Mouse (Mus musculus): ENCODE measurements around the gene Gm28539. TPM values are rescaled to one million over a fixed set of nuclear protein-coding genes. Genes with fewer than 3 reads are reported as not detected.

Gm28539 gene
- polyA plus RNA-seq, 1 experiment from 2014 or later = not detected

DNA sequence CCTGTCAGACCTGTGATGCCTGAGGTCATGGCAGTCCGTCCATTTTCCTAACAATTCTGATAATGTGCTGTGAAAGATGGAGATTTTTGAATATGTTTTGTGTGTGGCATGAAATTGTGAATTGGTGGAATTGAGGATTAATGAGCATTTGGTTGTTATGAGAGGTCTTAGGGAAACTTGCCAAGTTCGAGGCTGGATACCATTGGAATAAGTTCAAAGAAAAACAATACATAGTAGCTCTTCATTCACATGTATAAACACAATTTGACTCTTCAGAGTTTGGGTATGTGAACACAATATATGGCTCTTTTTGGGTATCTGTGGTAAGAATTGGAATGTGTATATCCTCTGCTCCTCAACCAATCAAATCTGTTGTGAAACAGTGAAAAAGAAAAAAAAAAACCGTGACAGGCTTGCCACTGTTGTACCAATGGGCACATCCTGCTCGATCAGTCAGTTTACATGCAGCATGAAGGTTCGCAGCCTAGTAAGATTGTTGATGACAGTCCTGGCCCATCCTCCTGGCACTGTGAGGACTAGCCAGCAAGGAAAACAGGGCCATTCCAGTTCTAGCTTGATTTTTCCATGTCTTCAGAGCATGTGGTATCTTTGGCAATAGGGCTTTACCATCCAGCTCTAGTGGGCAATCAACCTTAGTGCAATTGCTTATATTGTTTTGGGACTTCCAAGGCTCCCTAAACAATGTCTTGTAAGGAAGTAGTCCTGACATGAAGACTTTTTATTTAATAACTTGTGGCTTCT lies 102.1 kb downstream of the Gm28539 start:
- no peak overlapping the region for H3K9ac ChIP-seq (ENCODE audit: low read length)
- H3K9me3 ChIP-seq (ENCODE audit: control insufficient read depth, low read length) = no peaks in the 10 kb centered on the region
- no peaks in the 10 kb centered on the region for H3K27me3 ChIP-seq (ENCODE audit: control insufficient read depth, insufficient read depth, low read depth, low read length)
- H3K36me3 ChIP-seq (ENCODE audit: control insufficient read depth, insufficient read depth, low read length) = peaks cover 18% of the 10 kb centered on the region
- no peaks in the 10 kb centered on the region for H3K4me1 ChIP-seq (replicated peaks; ENCODE audit: control insufficient read depth, insufficient read depth, low read length)
- H3K4me2 ChIP-seq (ENCODE audit: low read depth, low read length) = no peak overlapping the region
- 61% methylated on average over 5 of the region's 5 CpGs for WGBS
- ATAC-seq (ENCODE audit: low read depth) = no peak
- H3K4me3 ChIP-seq (ENCODE audit: low read length) = no peak overlapping the region
- no peak overlapping the region for H3K27ac ChIP-seq (ENCODE audit: low read length)

DNA sequence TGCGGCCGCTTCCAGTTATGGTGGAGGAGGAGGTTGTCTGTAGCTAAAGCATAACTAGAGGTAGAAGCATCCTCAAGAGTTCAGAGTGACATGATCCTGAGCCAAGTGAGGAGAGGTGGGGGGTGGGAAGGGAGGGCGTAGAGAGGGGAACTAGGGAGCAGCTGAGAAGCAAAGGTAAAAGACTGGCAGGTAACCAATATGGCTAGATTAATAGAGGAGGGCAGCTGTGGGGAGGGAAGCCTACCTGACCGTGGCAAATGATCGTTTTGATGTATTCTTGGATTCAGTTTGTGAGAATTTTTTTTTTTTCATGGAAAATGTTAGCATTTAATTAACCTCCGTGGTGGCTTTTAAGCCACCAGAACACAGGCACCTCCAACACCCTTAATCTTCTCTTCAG lies 107.5 kb downstream of the Gm28539 start:
- WGBS = 93% methylated on average over 6 of the region's 6 CpGs
- Histone ChIP-seq H3K36me3 (ENCODE audit: control insufficient read depth, insufficient read depth, low read length) (peaks cover 19% of the 10 kb centered on the region), H3K4me1 (replicated peaks; ENCODE audit: control insufficient read depth, insufficient read depth, low read length) (no peaks in the 10 kb centered on the region)

DNA sequence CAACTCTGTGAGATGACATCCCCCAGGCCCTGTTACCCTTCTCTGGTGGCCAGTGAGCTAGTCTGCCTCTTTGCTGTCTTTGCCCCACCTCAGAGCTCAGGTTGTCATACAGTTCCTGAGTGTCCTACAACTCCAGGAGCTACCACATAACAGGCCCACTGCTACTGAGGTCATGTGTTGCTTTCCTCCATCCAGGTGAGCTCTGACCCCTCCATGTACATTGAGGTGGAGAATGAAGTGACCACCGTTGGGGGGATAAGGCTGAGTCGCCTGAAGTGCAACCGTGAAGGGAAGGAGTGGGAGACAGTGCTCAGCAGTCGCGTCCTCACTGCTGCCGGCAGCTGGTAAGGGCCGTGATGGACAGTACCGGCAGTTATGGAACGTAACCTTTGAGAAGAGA lies 112.6 kb downstream of the Gm28539 start:
- no peaks in the 10 kb centered on the region for H3K9me3 ChIP-seq (ENCODE audit: control insufficient read depth, low read length)
- peaks cover 44% of the 10 kb centered on the region for H3K36me3 ChIP-seq (ENCODE audit: control insufficient read depth, insufficient read depth, low read length)
- no peak overlapping the region for H3K4me3 ChIP-seq (ENCODE audit: low read length)
- ATAC-seq (ENCODE audit: low read depth) = no peak
- H3K9ac ChIP-seq (ENCODE audit: low read length) = no peak overlapping the region
- WGBS = 93% methylated on average over 9 of the region's 9 CpGs
- no peak overlapping the region for H3K4me2 ChIP-seq (ENCODE audit: low read depth, low read length)
- H3K27ac ChIP-seq (ENCODE audit: low read length) = no peak overlapping the region
- H3K4me1 ChIP-seq (replicated peaks; ENCODE audit: control insufficient read depth, insufficient read depth, low read length) = no peaks in the 10 kb centered on the region
- H3K27me3 ChIP-seq (ENCODE audit: control insufficient read depth, insufficient read depth, low read depth, low read length) = no peaks in the 10 kb centered on the region

More for the DNA sequence above, 107.5 kb downstream of the Gm28539 start:
- Histone ChIP-seq H3K9ac (ENCODE audit: low read length) (no peak overlapping the region), H3K9me3 (ENCODE audit: control insufficient read depth, low read length) (no peaks in the 10 kb centered on the region), H3K27me3 (ENCODE audit: control insufficient read depth, insufficient read depth, low read depth, low read length) (no peaks in the 10 kb centered on the region), H3K27ac (ENCODE audit: low read length) (no peak overlapping the region), H3K4me3 (ENCODE audit: low read length) (no peak overlapping the region), H3K4me2 (ENCODE audit: low read depth, low read length) (no peak overlapping the region)
- ATAC-seq (ENCODE audit: low read depth) = no peak

DNA sequence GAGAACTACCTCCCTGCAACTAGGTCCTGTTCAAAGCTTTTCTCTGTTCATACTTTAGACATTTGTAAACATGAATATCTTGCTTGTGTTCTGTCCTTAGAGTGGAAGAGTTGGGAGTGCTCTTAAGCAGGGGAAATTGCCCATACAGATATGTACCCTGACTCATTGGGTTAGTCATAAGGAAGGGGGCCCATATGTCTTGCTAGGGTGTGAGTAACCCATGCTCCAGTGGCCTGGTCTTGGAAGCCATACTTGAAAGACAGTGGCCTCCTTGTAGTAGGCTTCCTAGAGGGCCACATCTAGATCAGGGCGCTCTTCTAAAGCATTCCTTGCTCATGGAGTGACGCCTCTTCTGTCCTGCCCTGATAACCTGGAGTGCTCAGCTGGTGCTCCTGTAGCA lies 114.0 kb downstream of the Gm28539 start:
- WGBS = 88% methylated on average over 2 of the region's 2 CpGs
- Histone ChIP-seq H3K4me3 (ENCODE audit: low read length) (no peak overlapping the region), H3K36me3 (ENCODE audit: control insufficient read depth, insufficient read depth, low read length) (peaks cover 55% of the 10 kb centered on the region), H3K4me2 (ENCODE audit: low read depth, low read length) (no peak overlapping the region), H3K9ac (ENCODE audit: low read length) (no peak overlapping the region), H3K27me3 (ENCODE audit: control insufficient read depth, insufficient read depth, low read depth, low read length) (no peaks in the 10 kb centered on the region), H3K9me3 (ENCODE audit: control insufficient read depth, low read length) (no peaks in the 10 kb centered on the region), H3K4me1 (replicated peaks; ENCODE audit: control insufficient read depth, insufficient read depth, low read length) (no peaks in the 10 kb centered on the region), H3K27ac (ENCODE audit: low read length) (no peak overlapping the region)
- no peak for ATAC-seq (ENCODE audit: low read depth)

DNA sequence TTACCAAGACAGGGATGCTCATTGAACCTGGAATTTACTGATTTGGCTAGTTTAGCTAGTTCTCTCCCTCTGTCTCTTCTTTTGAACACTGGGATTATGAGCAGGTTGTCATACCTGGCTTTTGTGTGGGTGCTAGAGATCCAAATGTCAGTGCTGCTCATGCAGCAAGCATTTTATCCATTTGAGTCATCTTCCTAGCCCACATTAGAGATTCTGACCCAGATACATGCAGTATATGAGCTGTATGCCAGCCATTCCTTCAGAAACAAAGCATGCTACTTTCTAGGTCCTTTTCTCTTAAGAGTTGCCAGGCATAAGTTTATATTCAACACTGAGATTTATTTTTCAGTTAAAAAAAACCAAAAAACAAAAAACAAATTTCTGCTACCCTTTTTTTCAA lies 116.4 kb downstream of the Gm28539 start:
- H3K4me3 ChIP-seq (ENCODE audit: low read length) = no peak overlapping the region

DNA sequence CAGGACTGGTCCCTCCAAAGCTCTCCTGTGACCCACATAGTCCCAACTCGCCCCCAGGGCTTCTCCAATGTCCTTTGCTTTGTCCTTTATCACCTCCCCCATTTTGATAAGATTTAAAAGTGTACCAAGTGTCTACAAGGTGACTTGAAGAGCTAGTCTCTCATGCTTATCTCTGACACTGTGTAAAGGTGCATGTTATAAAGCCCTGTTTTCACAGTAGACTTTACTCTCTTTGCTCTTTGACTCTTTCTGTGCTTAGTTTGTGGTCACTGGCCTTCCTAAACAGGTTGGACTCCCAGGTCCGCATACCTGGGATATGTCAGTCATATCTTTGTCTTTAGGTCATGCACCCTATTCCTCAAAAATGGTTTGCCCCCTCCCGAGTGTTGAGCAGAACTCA lies 118.7 kb downstream of the Gm28539 start:
- H3K36me3 ChIP-seq (ENCODE audit: control insufficient read depth, insufficient read depth, low read length) = peaks cover 47% of the 10 kb centered on the region
- no peak overlapping the region for H3K9ac ChIP-seq (ENCODE audit: low read length)
- no peak for ATAC-seq (ENCODE audit: low read depth)

More for the DNA sequence above, 116.4 kb downstream of the Gm28539 start:
- H3K9me3 ChIP-seq (ENCODE audit: control insufficient read depth, low read length) = no peaks in the 10 kb centered on the region
- H3K9ac ChIP-seq (ENCODE audit: low read length) = no peak overlapping the region
- H3K4me1 ChIP-seq (replicated peaks; ENCODE audit: control insufficient read depth, insufficient read depth, low read length) = no peaks in the 10 kb centered on the region
- no peak overlapping the region for H3K27ac ChIP-seq (ENCODE audit: low read length)
- no peak overlapping the region for H3K4me2 ChIP-seq (ENCODE audit: low read depth, low read length)
- no peak for ATAC-seq (ENCODE audit: low read depth)
- H3K36me3 ChIP-seq (ENCODE audit: control insufficient read depth, insufficient read depth, low read length) = peaks cover 63% of the 10 kb centered on the region
- no peaks in the 10 kb centered on the region for H3K27me3 ChIP-seq (ENCODE audit: control insufficient read depth, insufficient read depth, low read depth, low read length)

DNA sequence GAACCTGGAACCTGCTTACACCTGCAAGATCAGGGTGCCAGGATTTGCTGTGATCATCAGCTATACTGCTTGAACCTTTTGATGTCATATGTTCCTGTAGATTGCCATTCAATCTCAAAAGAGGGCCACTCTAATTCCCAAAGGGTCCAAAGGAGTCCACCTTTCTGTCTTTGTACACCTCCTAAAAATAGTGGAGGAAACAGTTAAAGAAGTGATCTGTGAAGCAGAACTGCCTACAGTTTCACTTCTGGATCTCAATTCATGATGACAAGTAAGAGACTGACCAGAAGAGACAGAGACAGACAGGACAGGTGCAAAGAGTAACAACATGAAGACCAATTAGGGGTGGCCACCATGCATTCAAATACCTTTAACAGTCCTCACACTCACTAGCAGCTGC lies 127.1 kb downstream of the Gm28539 start:
- no peaks in the 10 kb centered on the region for H3K4me1 ChIP-seq (replicated peaks; ENCODE audit: control insufficient read depth, insufficient read depth, low read length)
- no peak for ATAC-seq (ENCODE audit: low read depth)
- H3K4me3 ChIP-seq (ENCODE audit: low read length) = no peak overlapping the region
- no peak overlapping the region for H3K27ac ChIP-seq (ENCODE audit: low read length)
- H3K4me2 ChIP-seq (ENCODE audit: low read depth, low read length) = no peak overlapping the region
- H3K9ac ChIP-seq (ENCODE audit: low read length) = no peak overlapping the region
- no peaks in the 10 kb centered on the region for H3K27me3 ChIP-seq (ENCODE audit: control insufficient read depth, insufficient read depth, low read depth, low read length)
- peaks cover 47% of the 10 kb centered on the region for H3K36me3 ChIP-seq (ENCODE audit: control insufficient read depth, insufficient read depth, low read length)
- peaks cover 9% of the 10 kb centered on the region for H3K9me3 ChIP-seq (ENCODE audit: control insufficient read depth, low read length)

More for the DNA sequence above, 118.7 kb downstream of the Gm28539 start:
- Histone ChIP-seq H3K9me3 (ENCODE audit: control insufficient read depth, low read length) (no peaks in the 10 kb centered on the region), H3K4me3 (ENCODE audit: low read length) (no peak overlapping the region), H3K4me2 (ENCODE audit: low read depth, low read length) (no peak overlapping the region), H3K27ac (ENCODE audit: low read length) (no peak overlapping the region), H3K4me1 (replicated peaks; ENCODE audit: control insufficient read depth, insufficient read depth, low read length) (no peaks in the 10 kb centered on the region), H3K27me3 (ENCODE audit: control insufficient read depth, insufficient read depth, low read depth, low read length) (no peaks in the 10 kb centered on the region)
- WGBS = 81% methylated on average over 3 of the region's 3 CpGs

DNA sequence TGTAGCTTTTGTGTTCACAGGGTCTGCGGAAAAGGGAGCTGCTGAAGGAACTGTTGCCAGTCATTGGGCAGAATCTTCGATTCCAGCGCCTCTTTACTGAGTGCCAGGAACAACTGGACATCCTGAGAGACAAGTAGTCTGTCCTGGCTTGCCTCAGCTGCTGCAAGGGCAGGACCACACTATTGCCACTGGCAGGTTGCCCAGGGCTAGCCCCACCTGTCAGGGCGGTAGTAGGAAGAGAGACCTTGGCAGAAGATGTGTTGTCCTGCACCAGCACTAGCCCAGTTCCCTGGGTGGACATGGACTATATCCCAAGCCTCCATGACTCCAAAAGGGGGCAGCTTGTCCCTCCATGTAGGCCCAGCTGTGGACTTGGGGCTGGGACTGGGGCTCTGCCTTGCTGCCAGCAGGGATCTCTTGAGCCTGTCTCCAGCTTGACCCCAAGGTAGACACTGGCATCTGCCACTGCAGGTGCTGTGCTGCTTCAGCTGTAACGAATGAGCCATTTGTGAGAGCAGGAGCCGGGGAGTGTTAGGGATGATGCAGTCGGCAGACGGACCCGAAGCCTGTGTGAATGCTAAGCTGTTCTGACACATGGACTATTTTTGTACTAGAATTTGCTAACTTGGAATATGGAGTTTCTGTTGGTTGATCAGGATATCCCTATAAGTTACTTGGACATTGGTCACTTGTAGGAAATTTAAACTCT lies 133.2 kb downstream of the Gm28539 start:
- no peak; the same call in 1 of the 2 replicates for ATAC-seq (ENCODE audit: low read depth)
- Histone ChIP-seq H3K9ac (ENCODE audit: low read length) (no peak overlapping the region), H3K36me3 (ENCODE audit: control insufficient read depth, insufficient read depth, low read length) (peaks cover 31% of the 10 kb centered on the region), H3K4me2 (ENCODE audit: low read depth, low read length) (no peak overlapping the region), H3K27me3 (ENCODE audit: control insufficient read depth, insufficient read depth, low read depth, low read length) (no peaks in the 10 kb centered on the region), H3K4me1 (replicated peaks; ENCODE audit: control insufficient read depth, insufficient read depth, low read length) (peaks cover 6% of the 10 kb centered on the region; the same call in 1 of the 2 replicates), H3K9me3 (ENCODE audit: control insufficient read depth, low read length) (no peaks in the 10 kb centered on the region), H3K4me3 (ENCODE audit: low read length) (no peak overlapping the region), H3K27ac (ENCODE audit: low read length) (no peak overlapping the region)
- WGBS = 76% methylated on average over 9 of the region's 9 CpGs

DNA sequence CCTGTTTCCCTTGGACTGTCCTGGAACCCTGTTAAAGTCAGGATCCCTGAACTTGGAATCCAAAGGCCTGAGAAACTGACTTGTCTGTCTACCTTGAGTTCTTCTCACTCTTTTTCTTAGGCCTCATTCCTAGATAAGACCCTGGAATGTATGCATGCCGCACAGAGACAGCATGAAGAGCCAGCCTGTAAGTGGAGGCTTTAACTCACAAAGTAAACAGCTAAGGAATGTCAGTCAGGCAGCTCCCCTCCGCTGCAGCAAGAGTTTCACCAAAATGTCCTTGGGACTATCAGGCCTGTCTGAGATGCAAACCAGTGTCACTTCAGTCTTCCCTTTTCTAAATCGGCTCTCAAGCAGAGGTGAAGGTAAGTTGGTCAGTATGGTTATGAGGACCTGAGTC lies 134.5 kb downstream of the Gm28539 start:
- Histone ChIP-seq H3K27me3 (ENCODE audit: control insufficient read depth, insufficient read depth, low read depth, low read length) (no peaks in the 10 kb centered on the region), H3K9me3 (ENCODE audit: control insufficient read depth, low read length) (no peaks in the 10 kb centered on the region), H3K4me1 (replicated peaks; ENCODE audit: control insufficient read depth, insufficient read depth, low read length) (peaks cover 6% of the 10 kb centered on the region; the same call in 1 of the 2 replicates), H3K36me3 (ENCODE audit: control insufficient read depth, insufficient read depth, low read length) (peaks cover 26% of the 10 kb centered on the region), H3K4me2 (ENCODE audit: low read depth, low read length) (no peak overlapping the region), H3K27ac (ENCODE audit: low read length) (peak overlapping the region; percentile 80), H3K4me3 (ENCODE audit: low read length) (no peak overlapping the region), H3K9ac (ENCODE audit: low read length) (no peak overlapping the region)
- peak; percentile 84 for ATAC-seq (ENCODE audit: low read depth)
- WGBS = 46% methylated on average over 3 of the region's 3 CpGs

Data from lung, embryonic 16.5 days (tissue).